Mouse (Mus musculus): ENCODE results near the gene Cd2. TPM values are rescaled to one million over a fixed set of nuclear protein-coding genes. Genes with fewer than 3 reads are reported as not detected.

Cd2 gene
- polyA plus RNA-seq, 1 experiment from 2014 or later, result not detected

GRCm38 (mm10) chr3:101282556-101283180, 5.1 kb downstream of the Cd2 start:
- Histone ChIP-seq H3K4me1 (replicated peaks; ENCODE audit: insufficient read depth, low read length) (no peaks in the 10 kb centered on the region; the same call in 1 of the 2 replicates), H3K4me3 (replicated peaks; ENCODE audit: low read depth, low read length) (no peak overlapping the region), H3K9ac (ENCODE audit: low read depth, low read length) (no peak overlapping the region), H3K27me3 (ENCODE audit: insufficient read depth, low read length) (no peaks in the 10 kb centered on the region), H3K27ac (no peak overlapping the region), H3K36me3 (ENCODE audit: insufficient read depth, low read length) (no peaks in the 10 kb centered on the region), H3K4me2 (ENCODE audit: low read length) (no peak overlapping the region), H3K9me3 (replicated peaks; ENCODE audit: low read length) (no peaks in the 10 kb centered on the region)
- no peak for TF ChIP-seq CTCF (IDR thresholded peaks at IDR 0.05; ENCODE audit: low read depth)
- ATAC-seq (replicated peaks; ENCODE audit: low FRiP score, low read depth), result no peak
- WGBS, result 92% methylated on average over 9 of the region's 9 CpGs
- DNase-seq (ENCODE audit: low spot score), result no peak

GRCm38 (mm10) chr3:101281841-101282240, 5.9 kb downstream of the Cd2 start:
- no peak overlapping the region for H3K4me2 ChIP-seq (ENCODE audit: low read length)
- H3K9ac ChIP-seq (ENCODE audit: low read depth, low read length), result no peak overlapping the region
- H3K4me1 ChIP-seq (replicated peaks; ENCODE audit: insufficient read depth, low read length), result no peaks in the 10 kb centered on the region; the same call in 1 of the 2 replicates
- no peaks in the 10 kb centered on the region for H3K27me3 ChIP-seq (ENCODE audit: insufficient read depth, low read length)
- no peaks in the 10 kb centered on the region for H3K9me3 ChIP-seq (replicated peaks; ENCODE audit: low read length)
- H3K27ac ChIP-seq, result no peak overlapping the region
- no peak for TF ChIP-seq CTCF (IDR thresholded peaks at IDR 0.05; ENCODE audit: low read depth)
- no peak overlapping the region for H3K4me3 ChIP-seq (replicated peaks; ENCODE audit: low read depth, low read length)
- ATAC-seq (replicated peaks; ENCODE audit: low FRiP score, low read depth) (no peak), DNase-seq (ENCODE audit: low spot score) (no peak)
- WGBS, result 60% methylated on average over 4 of the region's 4 CpGs
- no peaks in the 10 kb centered on the region for H3K36me3 ChIP-seq (ENCODE audit: insufficient read depth, low read length)

DNA sequence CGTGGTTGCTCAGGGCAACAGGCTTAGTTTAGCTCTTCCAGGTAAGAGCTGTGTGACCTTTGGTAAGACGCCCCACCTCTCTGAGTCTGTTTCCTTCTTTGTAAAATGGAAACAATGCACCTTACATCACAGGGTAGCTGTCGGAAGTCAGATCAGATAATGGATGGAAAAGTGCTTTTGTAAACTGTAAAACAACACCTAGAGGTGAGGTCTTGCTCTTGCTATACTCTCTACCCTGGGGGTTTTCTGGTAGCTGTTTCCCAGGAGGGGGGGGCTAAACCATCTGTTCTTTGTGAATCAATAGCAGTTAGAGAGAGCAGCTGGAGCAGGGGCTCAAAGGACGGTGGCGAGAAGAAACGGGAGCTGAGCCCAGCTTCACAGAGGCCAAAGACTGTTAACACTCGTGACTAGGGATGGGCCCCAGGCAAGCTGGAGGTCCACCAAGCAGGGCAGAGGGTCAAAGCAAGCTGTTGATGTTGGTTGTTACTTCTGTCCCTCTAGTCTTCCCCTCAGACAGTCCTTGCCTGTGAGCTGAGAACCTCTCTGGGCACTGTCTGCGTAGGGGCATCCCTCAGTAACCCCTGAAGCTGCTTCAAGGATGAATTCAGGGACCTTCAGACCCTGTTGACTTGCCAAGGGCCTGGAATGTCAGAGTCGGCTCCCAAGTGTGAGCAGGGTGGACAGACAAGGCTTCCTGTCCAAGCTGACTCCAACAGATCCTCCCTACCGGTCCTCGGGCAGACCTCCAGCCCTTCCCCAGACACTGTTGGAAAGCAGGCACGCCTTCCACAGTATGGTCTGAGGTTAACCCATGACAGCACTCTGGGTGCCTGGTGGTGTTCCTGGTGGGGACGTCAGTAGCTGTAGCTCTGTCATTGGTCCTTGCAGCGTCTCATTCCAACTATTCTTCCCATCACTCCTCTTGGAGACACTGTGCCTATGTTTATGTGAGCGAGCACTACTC, 7.1 kb downstream of the Cd2 start:
- H3K4me2 ChIP-seq (ENCODE audit: low read length), result no peak overlapping the region
- H3K9me3 ChIP-seq (replicated peaks; ENCODE audit: low read length), result no peaks in the 10 kb centered on the region
- 48% methylated on average over 15 of the region's 15 CpGs for WGBS
- H3K4me1 ChIP-seq (replicated peaks; ENCODE audit: insufficient read depth, low read length), result no peaks in the 10 kb centered on the region; the same call in 1 of the 2 replicates
- H3K9ac ChIP-seq (ENCODE audit: low read depth, low read length), result no peak overlapping the region
- no peak for TF ChIP-seq CTCF (IDR thresholded peaks at IDR 0.05; ENCODE audit: low read depth)
- DNase-seq (ENCODE audit: low spot score), result no peak
- H3K27me3 ChIP-seq (ENCODE audit: insufficient read depth, low read length), result no peaks in the 10 kb centered on the region
- no peaks in the 10 kb centered on the region for H3K36me3 ChIP-seq (ENCODE audit: insufficient read depth, low read length)
- H3K27ac ChIP-seq, result no peak overlapping the region
- ATAC-seq (replicated peaks; ENCODE audit: low FRiP score, low read depth), result no peak
- no peak overlapping the region for H3K4me3 ChIP-seq (replicated peaks; ENCODE audit: low read depth, low read length)

GRCm38 (mm10) chr3:101279561-101279960, 8.2 kb downstream of the Cd2 start:
- no peak for ATAC-seq (replicated peaks; ENCODE audit: low FRiP score, low read depth)

GRCm38 (mm10) chr3:101278396-101278795, 9.3 kb downstream of the Cd2 start:
- no peaks in the 10 kb centered on the region; the same call in 1 of the 2 replicates for H3K4me1 ChIP-seq (replicated peaks; ENCODE audit: insufficient read depth, low read length)
- H3K9me3 ChIP-seq (replicated peaks; ENCODE audit: low read length), result no peaks in the 10 kb centered on the region
- H3K27me3 ChIP-seq (ENCODE audit: insufficient read depth, low read length), result no peaks in the 10 kb centered on the region
- H3K4me2 ChIP-seq (ENCODE audit: low read length), result no peak overlapping the region
- 91% methylated on average over 5 of the region's 5 CpGs for WGBS
- H3K36me3 ChIP-seq (ENCODE audit: insufficient read depth, low read length), result no peaks in the 10 kb centered on the region
- ATAC-seq (replicated peaks; ENCODE audit: low FRiP score, low read depth) (no peak), DNase-seq (ENCODE audit: low spot score) (no peak)
- no peak overlapping the region for H3K27ac ChIP-seq
- TF ChIP-seq CTCF (IDR thresholded peaks at IDR 0.05; ENCODE audit: low read depth), result no peak
- H3K9ac ChIP-seq (ENCODE audit: low read depth, low read length), result no peak overlapping the region
- no peak overlapping the region for H3K4me3 ChIP-seq (replicated peaks; ENCODE audit: low read depth, low read length)

More at GRCm38 (mm10) chr3:101279561-101279960, 8.2 kb downstream of the Cd2 start:
- H3K4me2 ChIP-seq (ENCODE audit: low read length), result no peak overlapping the region
- no peak overlapping the region for H3K9ac ChIP-seq (ENCODE audit: low read depth, low read length)
- DNase-seq (ENCODE audit: low spot score), result no peak
- no peak for TF ChIP-seq CTCF (IDR thresholded peaks at IDR 0.05; ENCODE audit: low read depth)
- H3K4me3 ChIP-seq (replicated peaks; ENCODE audit: low read depth, low read length), result no peak overlapping the region
- H3K27ac ChIP-seq, result no peak overlapping the region
- no peaks in the 10 kb centered on the region for H3K36me3 ChIP-seq (ENCODE audit: insufficient read depth, low read length)
- no peaks in the 10 kb centered on the region for H3K27me3 ChIP-seq (ENCODE audit: insufficient read depth, low read length)
- no peaks in the 10 kb centered on the region; the same call in 1 of the 2 replicates for H3K4me1 ChIP-seq (replicated peaks; ENCODE audit: insufficient read depth, low read length)
- no peaks in the 10 kb centered on the region for H3K9me3 ChIP-seq (replicated peaks; ENCODE audit: low read length)
- 84% methylated on average over 10 of the region's 10 CpGs for WGBS

DNA sequence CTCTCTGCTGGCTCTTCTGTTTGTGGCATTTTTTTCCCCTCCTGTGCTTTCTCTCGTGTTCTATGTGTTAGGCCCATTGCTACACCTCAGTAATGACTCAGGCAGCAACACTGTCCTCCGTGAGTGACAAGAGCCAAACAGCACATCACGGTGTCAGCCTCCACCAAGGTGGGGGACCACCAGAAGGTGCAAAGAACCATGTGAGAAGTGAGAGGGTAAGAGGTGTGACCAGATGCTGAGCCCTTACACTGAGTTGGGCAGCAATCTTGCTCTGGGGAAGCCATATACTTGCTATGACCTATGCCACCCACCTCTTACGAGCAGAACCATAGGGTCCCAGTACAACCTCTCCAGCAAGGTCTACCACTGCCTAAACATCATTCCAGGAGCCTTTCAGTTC, 9.9 kb downstream of the Cd2 start:
- no peak overlapping the region for H3K27ac ChIP-seq
- TF ChIP-seq CTCF (IDR thresholded peaks at IDR 0.05; ENCODE audit: low read depth), result no peak
- no peak overlapping the region for H3K4me3 ChIP-seq (replicated peaks; ENCODE audit: low read depth, low read length)
- H3K4me2 ChIP-seq (ENCODE audit: low read length), result no peak overlapping the region
- H3K36me3 ChIP-seq (ENCODE audit: insufficient read depth, low read length), result no peaks in the 10 kb centered on the region
- no peak for ATAC-seq (replicated peaks; ENCODE audit: low FRiP score, low read depth)
- H3K9ac ChIP-seq (ENCODE audit: low read depth, low read length), result no peak overlapping the region
- H3K9me3 ChIP-seq (replicated peaks; ENCODE audit: low read length), result no peaks in the 10 kb centered on the region
- H3K27me3 ChIP-seq (ENCODE audit: insufficient read depth, low read length), result no peaks in the 10 kb centered on the region
- H3K4me1 ChIP-seq (replicated peaks; ENCODE audit: insufficient read depth, low read length), result no peaks in the 10 kb centered on the region; the same call in 1 of the 2 replicates
- 84% methylated on average over 4 of the region's 4 CpGs for WGBS
- DNase-seq (ENCODE audit: low spot score), result no peak
